Mouse (Mus musculus) heart, postnatal 0 days (tissue): Measurements from ENCODE around the gene Ang.

Experiments used
- CTCF ChIP-seq: IDR thresholded peaks from 2 replicates; pipeline ENCODE4 v1.5.1; 2016; ENCODE audit warnings: antibody characterized with exemption, control low read depth, low read depth
- EP300 ChIP-seq: IDR thresholded peaks from 2 replicates; pipeline ENCODE4 v1.6.1; 2016; ENCODE audit warnings: antibody characterized with exemption, low read depth

- TF ChIP-seq CTCF (no peak), EP300 (no peak)
Measured at GRCm38 (mm10) chr14:51051941-51052340, 39.0 kb upstream of the Ang start.
